Mouse (Mus musculus) liver, embryonic 11.5 days (tissue): ENCODE data around the gene Bcr. TPM values are rescaled to one million over a fixed set of nuclear protein-coding genes. Genes with fewer than 3 reads are reported as not detected.

Experiments
- ATAC-seq: fragments of 200-750 bp; cut with Nextera tagmentation; replicated peaks from 2 replicates; pipeline ENCODE4 v1.8.0; 2017; ENCODE audit warnings: moderate number of reproducible peaks, mild to moderate bottlenecking, moderate TSS enrichment, moderate library complexity; ENCODE audit not compliant: low FRiP score
- DNase-seq: peaks from one replicate; pipeline ENCODE4 v3.0.0-alpha.2; 2017; ENCODE audit warnings: low spot score
- H3K27ac ChIP-seq: fragments of 300-500 bp; sonication (generic); 2 replicates; pipeline ENCODE4 v1.5.1; 2014; ENCODE audit warnings: mild to moderate bottlenecking, low read depth, low read length, control low read depth
- H3K27me3 ChIP-seq: fragments of 300-500 bp; sonication (generic); replicated peaks from 2 replicates; pipeline ENCODE4 v1.6.1; 2014; ENCODE audit warnings: low read length, mixed read lengths; ENCODE audit not compliant: control insufficient read depth, insufficient read depth
- H3K36me3 ChIP-seq: fragments of 300-500 bp; sonication (generic); 2 replicates; pipeline ENCODE4 v1.6.1; 2014; ENCODE audit warnings: mild to moderate bottlenecking, low read length, moderate library complexity, mixed read lengths; ENCODE audit not compliant: control insufficient read depth, insufficient read depth
- H3K4me1 ChIP-seq: fragments of 300-500 bp; sonication (generic); replicated peaks from 2 replicates; pipeline ENCODE4 v1.6.1; 2014; ENCODE audit warnings: low read length, mixed read lengths; ENCODE audit not compliant: control insufficient read depth, insufficient read depth
- H3K4me2 ChIP-seq: fragments of 300-500 bp; sonication (generic); 2 replicates; pipeline ENCODE4 v1.6.1; 2014; ENCODE audit warnings: mild to moderate bottlenecking, control low read depth, moderate library complexity
- H3K4me3 ChIP-seq: fragments of 300-500 bp; sonication (generic); 2 replicates; pipeline ENCODE4 v1.5.1; 2014; ENCODE audit warnings: low read depth, low read length, control low read depth
- H3K9ac ChIP-seq: fragments of 300-500 bp; sonication (generic); 2 replicates; pipeline ENCODE4 v1.6.1; 2014; ENCODE audit warnings: low read depth, low read length, control low read depth
- H3K9me3 ChIP-seq: fragments of 300-500 bp; sonication (generic); 2 replicates; pipeline ENCODE4 v1.6.1; 2016; ENCODE audit warnings: low read length, inconsistent platforms, mixed read lengths; ENCODE audit not compliant: control insufficient read depth
- WGBS: fragments of 180-500 bp; shearing (Covaris S2); extraction: QIAGEN DNeasy Blood & Tissue Kit; methylation state at CpG from one replicate; pipeline ENCODE4 v1.1.7; 2014; 5-methylcytosine and 5-hydroxymethylcytosine counted together
- polyA plus RNA-seq: library from polyadenylated mRNA; unstranded; fragments of >200 nt; fragmentation: Nextera tagmentation; extraction: Ambion mirVana; gene quantifications from 2 replicates; pipeline ENCODE4 v1.2.1, GENCODE M21; 2014

Bcr gene
- polyA plus RNA-seq, 1 experiment from 2014 or later, result 6.8 TPM

DNA sequence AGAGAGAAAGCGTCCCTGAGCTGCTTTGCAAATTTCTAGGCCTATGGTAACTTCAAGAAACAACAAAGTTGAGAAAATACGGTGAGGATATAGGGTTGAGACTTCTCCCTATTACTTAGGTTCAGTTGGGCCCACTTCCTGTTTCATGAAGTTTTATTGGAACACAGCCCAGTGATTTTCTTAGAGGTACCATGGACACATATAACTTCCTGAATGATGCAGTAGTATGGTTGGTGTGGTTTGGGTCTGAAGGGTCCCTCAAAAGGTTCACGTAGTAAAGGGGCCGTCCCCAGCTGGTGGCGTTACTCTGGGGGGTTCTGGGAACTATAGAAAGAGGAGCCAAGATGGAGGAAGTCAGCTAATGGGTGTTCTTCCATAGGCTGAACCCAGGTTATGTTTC lies 45.3 kb downstream of the Bcr start:
- Histone ChIP-seq H3K36me3 (no peaks in the 10 kb centered on the region), H3K4me2 (no peak overlapping the region), H3K9me3 (no peaks in the 10 kb centered on the region), H3K27ac (no peak overlapping the region), H3K4me3 (no peak overlapping the region), H3K4me1 (peaks cover 26% of the 10 kb centered on the region), H3K9ac (no peak overlapping the region), H3K27me3 (no peaks in the 10 kb centered on the region)
- DNase-seq (no peak), ATAC-seq (no peak)
- WGBS, result 82% methylated on average over 5 of the region's 5 CpGs

- ATAC-seq (0 out of 2 replicates have a peak, but pooled peaks have one; percentile 24), DNase-seq (no peak)
- Histone ChIP-seq H3K4me1 (peaks cover 26% of the 10 kb centered on the region), H3K27me3 (no peaks in the 10 kb centered on the region), H3K27ac (peak overlapping the region; percentile 28), H3K9me3 (no peaks in the 10 kb centered on the region), H3K9ac (no peak overlapping the region), H3K4me3 (no peak overlapping the region), H3K36me3 (no peaks in the 10 kb centered on the region), H3K4me2 (no peak overlapping the region)
- 15% methylated on average over 5 of the region's 5 CpGs for WGBS
Observed at GRCm38 (mm10) chr10:75106940-75107381, 46.6 kb downstream of the Bcr start.

DNA sequence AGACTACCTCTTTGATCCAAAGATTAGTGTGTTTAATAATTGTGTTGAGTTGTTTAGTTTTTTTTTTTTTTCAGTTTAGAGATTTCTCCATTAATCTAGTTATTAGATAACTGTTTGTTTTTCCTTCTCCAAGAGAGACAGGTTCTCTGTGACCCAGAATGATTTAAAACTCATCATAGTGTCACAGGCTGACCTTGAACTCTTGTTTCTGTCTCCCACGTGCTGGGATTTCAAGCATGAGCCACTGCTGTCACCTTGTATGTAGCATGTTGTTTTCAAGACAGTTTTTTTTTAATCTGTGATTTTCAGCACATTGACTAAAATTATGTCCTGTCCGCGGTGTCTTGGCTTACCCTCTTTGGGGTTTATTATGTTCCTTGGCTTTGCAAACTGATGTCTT lies 47.7 kb downstream of the Bcr start:
- no peak overlapping the region for H3K9ac ChIP-seq
- DNase-seq (no peak), ATAC-seq (no peak)
- H3K4me3 ChIP-seq, result no peak overlapping the region
- 71% methylated on average over 3 of the region's 3 CpGs for WGBS
- no peaks in the 10 kb centered on the region for H3K27me3 ChIP-seq
- H3K36me3 ChIP-seq, result no peaks in the 10 kb centered on the region
- H3K4me1 ChIP-seq, result peaks cover 26% of the 10 kb centered on the region
- no peaks in the 10 kb centered on the region for H3K9me3 ChIP-seq
- no peak overlapping the region for H3K4me2 ChIP-seq
- no peak overlapping the region for H3K27ac ChIP-seq

GRCm38 (mm10) chr10:75111446-75112201 lies 51.2 kb downstream of the Bcr start:
- peaks cover 5% of the 10 kb centered on the region for H3K4me1 ChIP-seq
- ATAC-seq, result no peak
- H3K9ac ChIP-seq, result no peak overlapping the region
- H3K9me3 ChIP-seq, result no peaks in the 10 kb centered on the region
- DNase-seq, result no peak
- no peaks in the 10 kb centered on the region for H3K27me3 ChIP-seq
- no peaks in the 10 kb centered on the region for H3K36me3 ChIP-seq
- no peak overlapping the region for H3K4me3 ChIP-seq
- WGBS, result 78% methylated on average over 11 of the region's 11 CpGs
- H3K27ac ChIP-seq, result no peak overlapping the region
- H3K4me2 ChIP-seq, result no peak overlapping the region

DNA sequence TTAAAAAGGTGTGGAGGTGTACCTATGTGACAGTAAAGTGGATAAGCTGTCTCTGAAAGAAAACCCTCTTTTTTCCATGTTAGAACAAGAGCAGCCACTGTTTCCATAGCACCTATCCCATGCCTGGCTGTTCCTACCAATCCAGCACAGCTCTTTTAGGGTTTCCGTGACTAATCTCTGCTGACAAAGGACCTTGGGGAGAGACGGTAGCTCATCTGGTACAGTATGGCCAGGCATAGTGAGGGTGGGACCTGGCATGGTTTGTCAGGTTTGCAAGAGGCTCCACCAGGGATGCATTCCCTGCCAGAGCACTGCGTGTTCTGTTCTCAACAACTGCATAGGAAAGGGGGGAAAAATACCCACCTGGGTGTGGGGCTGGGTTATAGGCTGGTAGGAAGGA lies 52.0 kb downstream of the Bcr start:
- no peak overlapping the region for H3K4me2 ChIP-seq

GRCm38 (mm10) chr10:75113620-75114019 lies 53.2 kb downstream of the Bcr start:
- Histone ChIP-seq H3K4me1 (no peaks in the 10 kb centered on the region), H3K4me2 (no peak overlapping the region), H3K27ac (no peak overlapping the region), H3K36me3 (no peaks in the 10 kb centered on the region), H3K9ac (no peak overlapping the region), H3K9me3 (no peaks in the 10 kb centered on the region), H3K27me3 (no peaks in the 10 kb centered on the region), H3K4me3 (no peak overlapping the region)
- 92% methylated on average over 9 of the region's 9 CpGs for WGBS
- ATAC-seq (no peak), DNase-seq (no peak)

More for the DNA sequence above, 52.0 kb downstream of the Bcr start:
- DNase-seq (no peak), ATAC-seq (no peak)
- Histone ChIP-seq H3K36me3 (no peaks in the 10 kb centered on the region), H3K9me3 (no peaks in the 10 kb centered on the region), H3K4me3 (no peak overlapping the region), H3K27ac (no peak overlapping the region), H3K9ac (no peak overlapping the region), H3K27me3 (no peaks in the 10 kb centered on the region), H3K4me1 (no peaks in the 10 kb centered on the region)
- WGBS, result 80% methylated on average over 3 of the region's 3 CpGs

- no peaks in the 10 kb centered on the region for H3K36me3 ChIP-seq
- H3K9ac ChIP-seq, result no peak overlapping the region
- DNase-seq, result no peak
- 79% methylated on average over 5 of the region's 5 CpGs for WGBS
- H3K4me2 ChIP-seq, result no peak overlapping the region
- H3K4me3 ChIP-seq, result no peak overlapping the region
- H3K4me1 ChIP-seq, result peaks cover 7% of the 10 kb centered on the region; the same call in 1 of the 2 replicates
- no peak overlapping the region for H3K27ac ChIP-seq
- H3K9me3 ChIP-seq, result no peaks in the 10 kb centered on the region
- no peak for ATAC-seq
- no peaks in the 10 kb centered on the region for H3K27me3 ChIP-seq
Observed at GRCm38 (mm10) chr10:75115240-75115639, 54.8 kb downstream of the Bcr start.

DNA sequence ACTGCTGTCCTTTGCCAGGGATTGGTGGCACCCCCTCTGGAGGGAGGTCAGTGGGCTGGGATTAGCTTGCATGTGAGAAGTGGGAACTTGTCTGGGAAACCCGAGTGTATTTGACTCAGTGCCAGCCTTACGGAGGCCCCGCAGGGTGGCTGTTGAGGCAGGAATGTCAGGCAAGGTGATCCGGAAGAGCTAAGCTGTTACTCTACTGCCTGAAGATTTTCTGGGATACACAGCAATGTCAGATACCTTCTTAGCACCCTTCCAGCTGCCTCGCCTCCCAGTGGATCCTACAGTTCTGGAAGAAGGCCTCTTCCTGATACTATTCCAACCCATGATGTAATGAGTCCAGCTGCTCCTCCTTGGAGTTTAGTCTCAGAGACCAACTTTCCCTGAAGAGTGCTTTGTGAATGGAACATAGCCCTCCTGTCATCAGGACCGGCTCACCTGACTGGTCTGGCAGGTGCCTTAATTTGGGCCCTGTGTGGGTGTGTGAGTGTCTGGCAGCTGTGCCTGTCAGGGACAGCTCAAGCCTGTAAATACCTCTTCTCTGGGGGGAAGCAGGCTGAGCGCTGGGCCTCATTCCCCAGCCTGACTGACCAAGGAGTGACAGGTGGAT lies 56.6 kb downstream of the Bcr start:
- ATAC-seq, result no peak

GRCm38 (mm10) chr10:75118444-75118843 lies 58.1 kb downstream of the Bcr start:
- DNase-seq (no peak), ATAC-seq (no peak)

More for the DNA sequence above, 56.6 kb downstream of the Bcr start:
- peaks cover 16% of the 10 kb centered on the region; the same call in 1 of the 2 replicates for H3K4me1 ChIP-seq
- no peak overlapping the region for H3K4me2 ChIP-seq
- no peak overlapping the region for H3K4me3 ChIP-seq
- H3K9ac ChIP-seq, result no peak overlapping the region
- no peak for DNase-seq
- no peak overlapping the region for H3K27ac ChIP-seq
- WGBS, result 77% methylated on average over 7 of the region's 7 CpGs
- no peaks in the 10 kb centered on the region for H3K9me3 ChIP-seq
- H3K27me3 ChIP-seq, result no peaks in the 10 kb centered on the region
- H3K36me3 ChIP-seq, result no peaks in the 10 kb centered on the region

More at GRCm38 (mm10) chr10:75118444-75118843, 58.1 kb downstream of the Bcr start:
- Histone ChIP-seq H3K9ac (no peak overlapping the region), H3K4me2 (no peak overlapping the region), H3K9me3 (no peaks in the 10 kb centered on the region), H3K36me3 (no peaks in the 10 kb centered on the region), H3K4me1 (peaks cover 16% of the 10 kb centered on the region; the same call in 1 of the 2 replicates), H3K27me3 (no peaks in the 10 kb centered on the region), H3K4me3 (no peak overlapping the region), H3K27ac (no peak overlapping the region)
- 81% methylated on average over 6 of the region's 6 CpGs for WGBS
